Mouse (Mus musculus) CD8-positive naive resting alpha-beta T cell, adult 2 months (primary cell): ENCODE results near the gene Nol8.

ENCODE experiments used
- DNase-seq, 2 experiments: peaks; one replicate each; pipeline ENCODE4 v3.0.0; 2022; ENCODE audit warnings: low read depth in 2 of 2, low spot score in 2 of 2

Gene Nol8

GRCm38 (mm10) chr13:49682233-49682846 is 29.5 kb downstream of the Nol8 start:
- no peak for DNase-seq

GRCm38 (mm10) chr13:49684266-49684665 is 31.4 kb downstream of the Nol8 start:
- DNase-seq = no peak

GRCm38 (mm10) chr13:49691056-49691455 is 38.2 kb downstream of the Nol8 start:
- no peak for DNase-seq

GRCm38 (mm10) chr13:49703216-49703779 is 50.4 kb downstream of the Nol8 start:
- no peak for DNase-seq

GRCm38 (mm10) chr13:49706032-49706690 is 53.3 kb downstream of the Nol8 start:
- DNase-seq = no peak

- DNase-seq = no peak
These were observed 55.4 kb downstream of the Nol8 start for GRCm38 (mm10) chr13:49708311-49708710.

GRCm38 (mm10) chr13:49712047-49712721 is 59.3 kb downstream of the Nol8 start:
- no peak for DNase-seq

- DNase-seq = no peak
These were observed 66.4 kb downstream of the Nol8 start for GRCm38 (mm10) chr13:49719310-49719709.
